Mouse (Mus musculus) Patski (cell line): ENCODE measurements around the gene Sgcd. TPM values are rescaled to one million over a fixed set of nuclear protein-coding genes. Genes with fewer than 3 reads are reported as not detected.
A peak's percentile ranks its signal among the peaks of the same experiment; 100 is the strongest.

Experiments
- ATAC-seq: fragments of 100-300 bp; one replicate; pipeline ENCODE4 v1.8.0; 2021
- CTCF ChIA-PET: fragments of 350-600 bp; sonication (Branson Sonifier 250); formaldehyde crosslinking; loops from one replicate; lab custom pipeline; 2022; ENCODE audit warnings: inconsistent platforms; lab: Charles Lee
- POLR2A ChIA-PET: fragments of 350-600 bp; sonication (Branson Sonifier 250); formaldehyde crosslinking; loops from one replicate; lab custom pipeline; 2022; ENCODE audit warnings: antibody characterized with exemption, inconsistent platforms; lab: Charles Lee
- DNase-seq: peaks from one replicate; pipeline ENCODE4 v3.0.0-alpha.2; 2011; ENCODE audit warnings: low read depth, low spot score
- H3K27me3 ChIP-seq: fragments of 371-371 bp; one replicate; pipeline ENCODE4 v1.5.1; 2021
- CTCF ChIP-seq: fragments of 100-300 bp; IDR thresholded peaks from one replicate; pipeline ENCODE4 v1.5.1; 2021
- in situ Hi-C: fragments of 300-500 bp; cut with MboI; formaldehyde crosslinking; loops from 3 replicates; pipeline ENCODE4 v1.11.1; 2018; ENCODE audit warnings: low pct_unique_long_range_greater_than_20kb, mixed read lengths
- polyA plus RNA-seq: library from polyadenylated mRNA; unstranded; gene quantifications from one replicate; pipeline ENCODE4 v1.2.3, GENCODE M21; 2021

Gene Sgcd
- polyA plus RNA-seq, 1 experiment from 2014 or later, result not detected

DNA sequence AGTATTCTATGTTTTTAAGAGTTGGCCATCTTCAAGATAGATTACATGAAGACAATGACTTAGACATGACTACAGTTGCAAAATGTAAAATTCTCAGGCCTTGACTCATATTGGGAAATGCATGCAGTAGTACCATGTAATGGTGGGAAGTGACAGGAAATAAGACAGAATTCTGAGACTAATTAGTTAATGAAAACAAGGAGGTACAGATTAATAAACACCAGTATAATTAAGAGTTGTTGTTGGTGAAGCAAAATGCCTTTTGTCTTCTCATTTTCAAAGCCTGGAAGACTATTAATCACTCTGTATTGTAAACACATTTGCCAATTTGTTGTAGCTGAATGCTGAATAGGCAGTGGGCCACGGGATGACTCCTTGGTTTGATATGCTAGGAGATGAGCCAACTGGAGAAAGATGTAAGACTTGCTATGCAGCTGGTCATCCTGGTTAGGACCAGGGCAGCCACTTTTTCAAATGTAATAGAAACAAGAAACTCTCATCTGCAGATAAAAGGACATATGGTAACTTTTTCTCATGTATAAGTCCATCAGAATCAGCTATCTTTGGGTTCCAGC, 983.4 kb downstream of the Sgcd start:
- no peaks in the 10 kb centered on the region for H3K27me3 ChIP-seq
- TF ChIP-seq CTCF, result no peak
- CTCF ChIA-PET, result interaction anchor here (2.0 kb wide), 1 partner anchor 10 kb away, joined by 5 read pairs; no protein-coding TSS in a partner anchor
- in situ Hi-C loops, result no loop called here
- POLR2A ChIA-PET, result no interaction called here
- no peak for DNase-seq
- no peak for ATAC-seq

DNA sequence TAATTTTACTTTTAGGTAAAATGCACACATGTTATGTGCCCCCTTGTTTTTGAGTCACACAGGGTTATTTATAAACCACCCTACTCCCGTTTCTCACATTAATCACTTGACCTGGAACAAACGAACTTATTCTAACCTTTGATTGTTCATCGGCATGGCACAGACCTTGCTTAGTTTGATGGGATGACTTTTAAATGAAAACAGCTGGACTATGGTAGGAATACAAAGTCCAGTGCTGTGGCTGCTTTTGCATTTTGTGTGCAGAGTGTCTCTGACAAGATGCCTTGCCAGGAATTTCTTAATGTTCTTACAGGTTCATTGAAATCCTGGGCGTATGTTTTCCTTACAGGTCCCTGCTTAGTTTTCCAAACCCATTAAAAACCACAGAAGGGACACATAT, 1049.5 kb downstream of the Sgcd start:
- no peak for DNase-seq
- CTCF ChIA-PET, result no interaction called here
- no peak for TF ChIP-seq CTCF

DNA sequence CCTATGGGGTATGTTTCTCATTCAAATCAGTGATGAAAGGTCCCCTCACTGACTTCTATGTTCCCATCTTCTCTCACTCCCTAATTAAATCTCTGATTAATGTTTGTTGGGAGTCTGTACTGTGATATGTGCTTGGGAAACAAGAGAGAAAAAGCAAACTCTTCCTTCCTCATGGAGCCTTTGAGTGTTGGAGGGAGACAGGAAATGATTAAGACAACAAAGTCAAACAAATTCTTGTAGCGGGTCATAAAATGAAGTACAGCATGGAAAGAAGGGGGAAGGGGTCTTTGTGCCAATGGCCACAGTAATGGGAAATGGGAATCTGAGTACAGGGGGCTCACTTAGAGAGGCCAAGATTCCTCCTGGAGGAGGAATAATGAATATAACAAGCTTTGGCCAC, 1063.8 kb downstream of the Sgcd start:
- TF ChIP-seq CTCF, result no peak
- ChIA-PET CTCF (interaction anchor here (0.6 kb wide), 1 partner anchor 26 kb away, joined by 3 read pairs; no protein-coding TSS in a partner anchor), POLR2A (no interaction called here)
- ATAC-seq (no peak), DNase-seq (no peak)
- H3K27me3 ChIP-seq, result no peaks in the 10 kb centered on the region
- in situ Hi-C loops, result no loop called here

More for the DNA sequence above, 1049.5 kb downstream of the Sgcd start:
- H3K27me3 ChIP-seq, result peaks cover 10% of the 10 kb centered on the region
- ATAC-seq, result no peak
- POLR2A ChIA-PET, result no interaction called here
- in situ Hi-C loops, result no loop called here

DNA sequence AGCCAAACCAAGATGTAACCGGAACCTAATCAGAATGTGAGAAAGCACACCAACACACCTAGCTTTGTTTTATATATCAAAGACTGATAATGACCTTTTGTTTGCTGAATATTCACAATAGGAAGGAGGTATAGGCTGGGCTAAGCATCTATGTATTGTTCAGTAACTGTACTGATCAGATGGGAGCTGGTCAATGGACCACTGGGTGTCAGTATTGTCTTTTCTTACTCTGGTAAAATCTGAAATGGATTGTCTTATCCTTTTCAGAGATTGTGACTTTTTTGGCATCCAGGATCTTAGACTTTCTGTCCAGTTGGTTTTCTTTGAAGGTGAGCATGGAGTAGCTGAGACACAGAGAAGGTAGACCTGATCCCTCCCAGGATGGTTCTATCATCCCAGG, 1068.5 kb downstream of the Sgcd start:
- H3K27me3 ChIP-seq, result no peaks in the 10 kb centered on the region
- no peak for TF ChIP-seq CTCF
- POLR2A ChIA-PET, result no interaction called here
- DNase-seq, result no peak
- CTCF ChIA-PET, result no interaction called here
- in situ Hi-C loops, result no loop called here
- no peak for ATAC-seq

DNA sequence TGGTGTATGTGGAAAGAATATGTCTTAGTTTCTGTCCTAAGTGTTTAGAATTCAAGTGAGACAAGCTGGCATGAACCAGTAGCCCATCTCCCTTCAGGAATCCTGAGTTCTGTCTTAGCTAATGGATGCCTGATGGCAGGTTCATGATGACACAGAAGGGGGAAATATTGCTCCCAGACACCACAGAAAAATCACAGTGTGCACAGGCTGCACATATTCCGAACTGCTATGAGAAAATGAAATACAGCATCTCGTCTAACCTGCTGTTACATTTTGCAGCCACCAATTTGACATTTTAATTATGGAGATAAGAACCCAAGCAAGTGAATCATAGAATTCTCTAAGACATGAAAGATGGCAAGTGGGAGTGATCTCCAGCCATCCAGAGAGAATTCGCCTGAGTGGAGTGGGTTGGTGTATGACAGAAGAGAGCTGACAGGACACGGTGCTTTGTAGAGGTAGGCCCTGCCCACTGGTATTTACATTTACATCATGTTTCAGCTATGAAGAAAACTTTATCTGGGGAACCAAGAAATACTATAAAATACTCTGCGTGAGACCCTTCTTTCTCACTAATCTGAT, 1076.0 kb downstream of the Sgcd start:
- ATAC-seq (no peak), DNase-seq (no peak)
- in situ Hi-C loops, result no loop called here
- H3K27me3 ChIP-seq, result peaks cover 3% of the 10 kb centered on the region
- CTCF ChIA-PET, result no interaction called here
- POLR2A ChIA-PET, result no interaction called here
- TF ChIP-seq CTCF, result no peak

DNA sequence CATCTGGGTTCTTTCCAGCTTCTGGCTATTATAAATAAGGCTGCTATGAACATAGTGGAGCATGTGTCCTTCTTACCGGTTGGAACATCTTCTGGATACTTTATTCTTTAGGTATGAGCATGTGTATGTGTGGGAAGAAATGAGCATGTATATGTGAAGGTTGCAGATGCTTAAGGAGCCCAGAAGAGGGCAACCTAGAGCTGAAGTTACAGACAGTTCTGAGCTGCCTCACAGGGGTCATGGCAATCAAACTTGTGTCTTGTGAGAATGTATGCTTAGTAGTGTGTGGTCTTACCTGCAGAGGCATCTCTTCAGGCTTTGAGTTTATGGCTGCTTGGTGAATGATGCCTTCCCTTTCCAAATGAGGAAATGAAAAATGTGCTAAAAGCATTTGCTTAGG, 1084.5 kb downstream of the Sgcd start:
- in situ Hi-C loops, result no loop called here
- ChIA-PET CTCF (no interaction called here), POLR2A (no interaction called here)
- H3K27me3 ChIP-seq, result no peaks in the 10 kb centered on the region
- DNase-seq (no peak), ATAC-seq (no peak)
- peak; percentile 11 for TF ChIP-seq CTCF

DNA sequence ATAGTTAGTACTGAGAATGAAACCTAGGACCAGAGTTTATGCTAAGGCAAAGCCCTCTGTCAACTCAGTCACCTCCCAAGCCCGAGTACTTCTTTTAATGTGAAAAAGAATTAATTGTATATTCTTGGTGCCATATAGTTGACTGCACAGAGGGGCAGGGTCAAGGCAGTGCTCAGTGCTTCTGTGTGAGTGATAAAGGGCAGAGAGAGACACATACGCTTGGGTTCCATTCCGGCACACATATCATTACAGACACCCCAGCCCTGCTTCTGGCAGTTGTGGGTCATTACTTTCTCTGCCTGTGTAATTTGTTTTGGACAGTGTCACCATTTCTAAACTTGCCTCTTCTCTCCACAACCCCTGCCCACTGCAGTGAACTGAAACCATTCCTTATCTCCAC, 1099.7 kb downstream of the Sgcd start:
- no peak for DNase-seq
- TF ChIP-seq CTCF, result no peak
- no peak for ATAC-seq
- POLR2A ChIA-PET, result no interaction called here
- CTCF ChIA-PET, result no interaction called here
- in situ Hi-C loops, result no loop called here
- peaks cover 2% of the 10 kb centered on the region for H3K27me3 ChIP-seq

DNA sequence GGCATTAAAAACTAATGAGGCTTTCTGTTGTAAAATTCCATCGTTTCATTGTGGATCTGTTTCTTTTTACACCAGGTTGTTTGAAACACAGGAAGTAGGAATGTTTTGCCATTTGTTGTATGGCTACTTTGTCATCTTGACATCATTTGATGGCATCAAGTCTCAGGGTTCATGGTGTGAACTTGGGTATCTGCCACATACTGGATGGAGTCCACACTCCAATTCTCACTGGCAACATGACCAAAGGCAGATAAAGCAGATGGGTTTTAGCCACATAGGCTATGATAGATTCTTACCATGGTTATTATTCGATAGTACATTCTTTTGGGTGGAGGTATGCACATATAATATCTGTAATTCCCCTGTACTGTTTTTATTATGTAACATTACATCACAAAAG, 1106.3 kb downstream of the Sgcd start:
- in situ Hi-C loops, result no loop called here
- CTCF ChIA-PET, result no interaction called here
- TF ChIP-seq CTCF, result no peak
- peaks cover 3% of the 10 kb centered on the region for H3K27me3 ChIP-seq
- POLR2A ChIA-PET, result no interaction called here
- ATAC-seq, result no peak
- DNase-seq, result no peak

DNA sequence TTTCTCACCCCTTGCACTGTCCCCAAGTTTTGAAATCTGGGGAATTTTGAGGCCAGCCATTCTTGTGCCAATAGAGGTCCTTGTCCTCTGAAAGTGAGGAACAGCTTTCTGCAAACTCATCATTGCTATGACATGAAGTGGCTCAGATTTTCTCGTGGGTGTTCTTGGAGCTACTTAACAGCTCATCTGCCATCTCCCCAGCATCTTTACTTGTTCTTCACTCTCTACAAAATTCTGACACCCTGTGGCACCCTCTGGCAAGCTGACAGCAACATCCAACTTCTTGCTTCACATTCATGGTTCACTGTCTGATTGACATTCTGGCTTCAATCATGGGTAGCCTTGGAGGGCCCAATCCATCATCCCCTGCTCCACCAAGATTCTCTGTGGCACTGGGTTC, 1113.0 kb downstream of the Sgcd start:
- ChIA-PET CTCF (no interaction called here), POLR2A (no interaction called here)
- no peak for DNase-seq
- in situ Hi-C loops, result no loop called here
- no peak for TF ChIP-seq CTCF
- ATAC-seq, result no peak
- peaks cover 3% of the 10 kb centered on the region for H3K27me3 ChIP-seq

DNA sequence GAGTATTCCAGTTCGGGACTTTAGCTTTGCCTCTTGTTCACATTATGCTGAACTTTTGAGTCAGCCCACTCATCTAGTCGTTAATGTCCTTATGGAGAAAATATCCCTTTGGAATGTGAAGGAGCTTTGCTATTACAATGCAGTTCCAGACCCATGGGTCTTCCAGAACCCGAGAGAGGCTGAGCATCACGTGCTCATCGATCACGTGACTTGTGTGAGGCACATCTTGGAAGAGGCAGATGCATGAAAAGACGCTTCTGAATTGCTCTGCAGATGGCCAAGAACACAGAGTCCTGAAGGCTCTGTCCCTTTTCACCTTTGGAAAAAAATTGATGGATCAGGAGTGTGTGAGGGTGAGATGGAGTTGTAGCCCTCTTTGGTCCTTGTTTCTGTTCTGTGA, 1120.2 kb downstream of the Sgcd start:
- CTCF ChIA-PET, result no interaction called here
- no peak for ATAC-seq
- no peak for TF ChIP-seq CTCF

DNA sequence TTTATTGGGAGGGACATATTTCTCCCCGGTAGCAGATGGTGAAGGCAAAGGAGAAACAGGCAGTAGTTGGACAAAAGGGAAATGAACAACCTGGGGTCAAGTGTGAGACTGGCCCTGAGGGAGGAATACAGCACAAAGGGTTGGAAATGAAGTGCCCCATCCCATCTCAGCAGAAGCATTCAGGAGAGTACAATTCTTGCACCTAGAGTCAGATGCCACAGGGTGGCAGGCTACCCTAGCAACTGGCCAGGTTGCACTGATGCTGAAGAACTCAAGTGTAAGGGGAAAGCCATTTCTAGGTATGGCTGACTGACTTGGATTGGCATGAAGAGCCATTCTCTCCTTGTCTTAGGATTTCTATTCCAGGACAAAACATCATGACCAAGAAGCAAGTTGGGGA, 1124.0 kb downstream of the Sgcd start:
- DNase-seq, result no peak
- in situ Hi-C loops, result no loop called here
- ChIA-PET CTCF (no interaction called here), POLR2A (no interaction called here)
- ATAC-seq, result peak; percentile 54
- H3K27me3 ChIP-seq, result peaks cover 12% of the 10 kb centered on the region
- TF ChIP-seq CTCF, result peak; percentile 60

More for the DNA sequence above, 1120.2 kb downstream of the Sgcd start:
- H3K27me3 ChIP-seq, result peaks cover 3% of the 10 kb centered on the region
- in situ Hi-C loops, result no loop called here
- POLR2A ChIA-PET, result no interaction called here
- no peak for DNase-seq
